Mouse (Mus musculus): ENCODE data around the gene Pomp. TPM values are rescaled to one million over a fixed set of nuclear protein-coding genes. Genes with fewer than 3 reads are reported as not detected.

Gene Pomp
- total and polyA plus RNA-seq, 2 experiments from 2014 or later: 124 to 526 TPM

GRCm38 (mm10) chr5:147898968-147899549, 38.8 kb downstream of the Pomp start:
- Histone ChIP-seq H3K36me3 (ENCODE audit: insufficient read depth, low read length) (no peaks in the 10 kb centered on the region), H3K27ac (no peak overlapping the region), H3K9ac (replicated peaks; ENCODE audit: low read length) (no peak overlapping the region), H3K27me3 (ENCODE audit: insufficient read depth, low read length) (no peaks in the 10 kb centered on the region), H3K4me2 (ENCODE audit: low read depth, low read length) (no peak overlapping the region), H3K9me3 (ENCODE audit: low read length) (no peaks in the 10 kb centered on the region), H3K4me3 (ENCODE audit: low read length) (no peak overlapping the region), H3K4me1 (ENCODE audit: insufficient read depth, low read length) (no peaks in the 10 kb centered on the region)
- TF ChIP-seq CTCF (IDR thresholded peaks at IDR 0.05; ENCODE audit: low read depth): no peak
- no peak for ATAC-seq
- DNase-seq (ENCODE audit: low spot score): no peak
- WGBS: 69% methylated on average over 4 of the region's 4 CpGs

- no peak overlapping the region for H3K4me2 ChIP-seq (ENCODE audit: low read depth, low read length)
- no peak for TF ChIP-seq CTCF (IDR thresholded peaks at IDR 0.05; ENCODE audit: low read depth)
- no peak for ATAC-seq
- H3K9me3 ChIP-seq (ENCODE audit: low read length): no peaks in the 10 kb centered on the region
- no peaks in the 10 kb centered on the region for H3K27me3 ChIP-seq (ENCODE audit: insufficient read depth, low read length)
- H3K27ac ChIP-seq: no peak overlapping the region
- 91% methylated on average over 15 of the region's 15 CpGs for WGBS
- no peaks in the 10 kb centered on the region for H3K4me1 ChIP-seq (ENCODE audit: insufficient read depth, low read length)
- H3K9ac ChIP-seq (replicated peaks; ENCODE audit: low read length): no peak overlapping the region
- DNase-seq (ENCODE audit: low spot score): no peak
- no peaks in the 10 kb centered on the region for H3K36me3 ChIP-seq (ENCODE audit: insufficient read depth, low read length)
- no peak overlapping the region for H3K4me3 ChIP-seq (ENCODE audit: low read length)
These were observed 41.9 kb downstream of the Pomp start for GRCm38 (mm10) chr5:147902008-147902757.

GRCm38 (mm10) chr5:147903166-147903565, 42.9 kb downstream of the Pomp start:
- no peak for DNase-seq (ENCODE audit: low spot score)
- H3K9ac ChIP-seq (replicated peaks; ENCODE audit: low read length): no peak overlapping the region
- no peaks in the 10 kb centered on the region for H3K36me3 ChIP-seq (ENCODE audit: insufficient read depth, low read length)
- TF ChIP-seq CTCF (IDR thresholded peaks at IDR 0.05; ENCODE audit: low read depth): no peak
- no peaks in the 10 kb centered on the region for H3K9me3 ChIP-seq (ENCODE audit: low read length)
- H3K4me1 ChIP-seq (ENCODE audit: insufficient read depth, low read length): no peaks in the 10 kb centered on the region
- WGBS: 87% methylated on average over 9 of the region's 9 CpGs
- no peak for ATAC-seq
- H3K4me3 ChIP-seq (ENCODE audit: low read length): no peak overlapping the region
- H3K27ac ChIP-seq: no peak overlapping the region
- no peaks in the 10 kb centered on the region for H3K27me3 ChIP-seq (ENCODE audit: insufficient read depth, low read length)
- no peak overlapping the region for H3K4me2 ChIP-seq (ENCODE audit: low read depth, low read length)

GRCm38 (mm10) chr5:147907144-147907543, 46.9 kb downstream of the Pomp start:
- no peaks in the 10 kb centered on the region for H3K36me3 ChIP-seq (ENCODE audit: insufficient read depth, low read length)
- no peak overlapping the region for H3K4me3 ChIP-seq (ENCODE audit: low read length)
- no peaks in the 10 kb centered on the region for H3K4me1 ChIP-seq (ENCODE audit: insufficient read depth, low read length)
- H3K9ac ChIP-seq (replicated peaks; ENCODE audit: low read length): no peak overlapping the region
- H3K27ac ChIP-seq: no peak overlapping the region
- 64% methylated on average over 11 of the region's 11 CpGs for WGBS
- no peak overlapping the region for H3K4me2 ChIP-seq (ENCODE audit: low read depth, low read length)
- H3K27me3 ChIP-seq (ENCODE audit: insufficient read depth, low read length): no peaks in the 10 kb centered on the region
- no peaks in the 10 kb centered on the region for H3K9me3 ChIP-seq (ENCODE audit: low read length)
- TF ChIP-seq CTCF (IDR thresholded peaks at IDR 0.05; ENCODE audit: low read depth): no peak
- DNase-seq (ENCODE audit: low spot score) (no peak), ATAC-seq (no peak)

GRCm38 (mm10) chr5:147907851-147908250, 47.6 kb downstream of the Pomp start:
- Histone ChIP-seq H3K27ac (no peak overlapping the region), H3K9ac (replicated peaks; ENCODE audit: low read length) (no peak overlapping the region), H3K4me3 (ENCODE audit: low read length) (no peak overlapping the region), H3K27me3 (ENCODE audit: insufficient read depth, low read length) (no peaks in the 10 kb centered on the region), H3K4me2 (ENCODE audit: low read depth, low read length) (no peak overlapping the region), H3K4me1 (ENCODE audit: insufficient read depth, low read length) (no peaks in the 10 kb centered on the region), H3K36me3 (ENCODE audit: insufficient read depth, low read length) (no peaks in the 10 kb centered on the region), H3K9me3 (ENCODE audit: low read length) (no peaks in the 10 kb centered on the region)
- WGBS: 90% methylated on average over 8 of the region's 8 CpGs
- DNase-seq (ENCODE audit: low spot score): no peak
- TF ChIP-seq CTCF (IDR thresholded peaks at IDR 0.05; ENCODE audit: low read depth): no peak
- ATAC-seq: no peak

- Histone ChIP-seq H3K4me3 (ENCODE audit: low read length) (no peak overlapping the region), H3K27ac (no peak overlapping the region), H3K4me1 (ENCODE audit: insufficient read depth, low read length) (no peaks in the 10 kb centered on the region), H3K36me3 (ENCODE audit: insufficient read depth, low read length) (no peaks in the 10 kb centered on the region), H3K27me3 (ENCODE audit: insufficient read depth, low read length) (no peaks in the 10 kb centered on the region), H3K4me2 (ENCODE audit: low read depth, low read length) (no peak overlapping the region), H3K9me3 (ENCODE audit: low read length) (no peaks in the 10 kb centered on the region), H3K9ac (replicated peaks; ENCODE audit: low read length) (no peak overlapping the region)
- ATAC-seq (no peak), DNase-seq (ENCODE audit: low spot score) (no peak)
- TF ChIP-seq CTCF (IDR thresholded peaks at IDR 0.05; ENCODE audit: low read depth): peak; percentile 25; the same call in 1 of the 2 replicates
- 81% methylated on average over 12 of the region's 12 CpGs for WGBS
These were observed 50.7 kb downstream of the Pomp start for GRCm38 (mm10) chr5:147910807-147911509.

Measured in hindbrain, postnatal 0 days (tissue).